Mouse (Mus musculus) ES-Bruce4 (cell line): ENCODE measurements at regions not wholly inside any gene's neighbourhood (a gene's known extent, or its start where the extent isn't known, plus 50 kb on each side); places are given as distances from the start of the nearest gene placed in this dataset.

Experiments
- CTCF ChIP-seq: IDR thresholded peaks from one replicate; pipeline ENCODE4 v1.8.1; 2011; ENCODE audit warnings: low read depth, low read length
- EP300 ChIP-seq: IDR thresholded peaks from 2 replicates; pipeline ENCODE4 v1.6.1; 2011; ENCODE audit warnings: low read depth, low read length; ENCODE audit not compliant: insufficient read depth
- POLR2A ChIP-seq: IDR thresholded peaks from one replicate; pipeline ENCODE4 v1.8.1; 2011; ENCODE audit warnings: low read length; ENCODE audit not compliant: insufficient read depth

DNA sequence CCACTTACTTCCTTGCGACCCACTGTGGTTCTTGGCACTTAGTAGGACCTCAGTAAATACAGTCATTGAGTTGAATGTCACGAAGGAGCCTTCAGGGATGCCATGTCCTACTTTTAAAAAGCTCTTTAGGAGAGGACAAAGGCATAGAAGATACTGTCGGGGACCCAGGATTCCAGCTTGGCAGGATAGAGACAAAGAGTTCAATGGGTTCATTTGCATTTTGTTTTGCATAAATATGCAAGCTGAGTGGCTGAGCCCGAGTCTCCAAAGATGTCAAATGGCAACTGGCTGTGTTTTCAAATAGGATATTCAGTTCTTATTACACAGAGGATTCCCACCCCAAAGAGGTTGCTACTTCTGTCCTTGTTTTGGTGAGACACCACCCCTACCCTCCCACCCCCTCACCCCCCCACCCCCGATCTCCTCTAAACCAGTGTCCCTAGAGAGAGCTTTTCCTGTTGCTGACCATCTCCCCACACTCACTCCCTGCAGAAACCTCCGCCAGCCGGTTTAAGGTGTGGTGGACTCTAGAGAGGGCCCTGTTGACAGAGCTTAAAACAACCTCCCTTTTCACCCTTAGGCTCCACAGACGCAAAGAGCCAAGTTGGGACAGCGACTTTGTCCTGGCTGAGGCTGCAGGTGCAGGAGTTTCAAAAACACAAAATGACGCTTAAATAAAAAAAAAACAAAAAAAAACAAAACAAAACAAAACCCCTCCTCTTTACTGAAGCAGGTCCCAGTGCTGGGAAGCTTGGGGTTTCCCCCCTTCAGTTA, 57.9 kb downstream of the Sox9 start:
- TF ChIP-seq POLR2A, result no peak
- TF ChIP-seq CTCF, result no peak
- TF ChIP-seq EP300, result peak; percentile 36; the same call in 1 of the 2 replicates
